8 mouse cellular contexts compared by ENCODE assay signal in the genomic region with DNA sequence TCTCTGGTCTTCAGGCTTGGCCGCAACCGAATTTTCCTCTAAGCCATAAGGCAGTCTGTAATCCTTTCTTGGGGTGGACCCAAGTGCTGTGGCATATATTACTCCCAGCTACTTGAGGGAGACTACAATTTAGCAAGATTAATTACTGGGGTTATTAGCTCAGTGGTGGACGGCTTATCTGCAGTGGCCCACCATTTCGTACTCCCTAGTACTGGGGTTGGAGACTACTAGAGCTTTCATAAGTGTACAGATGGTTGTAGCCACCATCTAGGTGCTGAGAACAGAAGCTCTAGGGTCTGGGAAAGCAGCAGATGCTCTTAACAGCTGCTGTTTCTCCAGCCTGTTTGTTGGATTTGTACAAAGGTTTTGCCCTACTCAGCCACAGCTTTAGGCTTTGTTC. TPM values are rescaled to one million over a fixed set of nuclear protein-coding genes. Genes with fewer than 3 reads are reported as not detected.
A peak's percentile ranks its signal among the peaks of the same experiment; 100 is the strongest.
DNase-seq lines count a peak whose midpoint lies in the region; ATAC-seq lines count a peak whose summit lies in the region.

No protein-coding gene starts in this region.

- ATAC-seq in embryonic facial prominence, embryonic 13.5 days (ENCODE audit: insufficient number of reproducible peaks, insufficient read depth, low FRiP score, low TSS enrichment, low read depth): no peak
- no peak for ATAC-seq in limb, embryonic 12.5 days (ENCODE audit: insufficient number of reproducible peaks, insufficient read depth, low FRiP score, low TSS enrichment, low read depth)

- no peaks in the 10 kb centered on the region for H3K27me3 ChIP-seq in embryonic facial prominence, embryonic 13.5 days
- H3K27me3 ChIP-seq in limb, embryonic 12.5 days: no peaks in the 10 kb centered on the region

- DNase-seq in left cerebral cortex, postnatal 4 days: peak; percentile 12
- DNase-seq in left cerebral cortex, postnatal 14 days (ENCODE audit: low spot score in 2 of 2): no peak
- DNase-seq in retina, postnatal 1 day: peak; percentile 81
- no peak for DNase-seq in right cerebral cortex, postnatal 10 days (ENCODE audit: low spot score in 2 of 2)
- no peak for DNase-seq in kidney, adult 11 months
- no peak for DNase-seq in kidney, postnatal 14 days

- H3K9ac ChIP-seq in embryonic facial prominence, embryonic 13.5 days: peak overlapping the region; percentile 91
- H3K9ac ChIP-seq in limb, embryonic 12.5 days (replicated peaks): peak overlapping the region; percentile 87

- H3K27ac ChIP-seq in embryonic facial prominence, embryonic 13.5 days: no peak overlapping the region
- peak overlapping the region; percentile 41; the same call in 1 of the 2 replicates for H3K27ac ChIP-seq in limb, embryonic 12.5 days

- peak overlapping the region; percentile 75 for H3K4me2 ChIP-seq in embryonic facial prominence, embryonic 13.5 days
- peak overlapping the region; percentile 86 for H3K4me2 ChIP-seq in limb, embryonic 12.5 days

- WGBS in embryonic facial prominence, embryonic 13.5 days: 27% methylated on average over 4 of the region's 4 CpGs
- WGBS in limb, embryonic 12.5 days: 20% methylated on average over 4 of the region's 4 CpGs

- peaks cover 34% of the 10 kb centered on the region for H3K36me3 ChIP-seq in embryonic facial prominence, embryonic 13.5 days
- H3K36me3 ChIP-seq in limb, embryonic 12.5 days: peaks cover 40% of the 10 kb centered on the region

- H3K4me3 ChIP-seq in embryonic facial prominence, embryonic 13.5 days: peak overlapping the region; percentile 89
- H3K4me3 ChIP-seq in limb, embryonic 12.5 days (replicated peaks): peak overlapping the region; percentile 81

- H3K4me1 ChIP-seq in embryonic facial prominence, embryonic 13.5 days: peaks cover 21% of the 10 kb centered on the region
- H3K4me1 ChIP-seq in limb, embryonic 12.5 days (replicated peaks): peaks cover 18% of the 10 kb centered on the region

- H3K9me3 ChIP-seq in embryonic facial prominence, embryonic 13.5 days: no peaks in the 10 kb centered on the region
- no peaks in the 10 kb centered on the region for H3K9me3 ChIP-seq in limb, embryonic 12.5 days

- intact Hi-C loops in left cerebral cortex, postnatal 4 days (cut with DNase I): no loop called here
- intact Hi-C loops in left cerebral cortex, postnatal 14 days (cut with DNase I): loop anchor here (10.0 kb wide), 1 partner anchor 64 kb away; the partner anchor contains the start of genes Ciao2a and Snx1

RNA-seq across cellular contexts. Expression of gene Ppib, which starts 1.0 kb away (rescaled TPM):
- 100 to 1,000 TPM; 233 to 249 TPM for total RNA-seq in left cerebral cortex, postnatal 4 days (2021)
- 100 to 1,000 TPM; 231 to 238 TPM for total RNA-seq in left cerebral cortex, postnatal 14 days (2021)
- 568 and 589 TPM in 2 replicates for polyA plus RNA-seq in embryonic facial prominence, embryonic 13.5 days (2015; fragmentation: Nextera tagmentation; extraction: Ambion mirVana)
- polyA plus RNA-seq in limb, embryonic 12.5 days (2016; fragmentation: Nextera tagmentation; extraction: Ambion mirVana): 527 and 542 TPM in 2 replicates

RNA-seq across cellular contexts. Expression of gene Snx22, which starts 8.5 kb away (rescaled TPM):
- total RNA-seq in left cerebral cortex, postnatal 4 days (2021): 1 to 10 TPM; 5.9 to 7.3 TPM
- total RNA-seq in left cerebral cortex, postnatal 14 days (2021): 1 to 10 TPM; 3.3 to 4.4 TPM
- polyA plus RNA-seq in embryonic facial prominence, embryonic 13.5 days (2015; fragmentation: Nextera tagmentation; extraction: Ambion mirVana): 5.3 and 5.6 TPM in 2 replicates
- 4.6 and 4.9 TPM in 2 replicates for polyA plus RNA-seq in limb, embryonic 12.5 days (2016; fragmentation: Nextera tagmentation; extraction: Ambion mirVana)

Comparison
In these comparisons a context has a peak if more than half of its experiments do, and no peak if none do; other contexts are left out.
1. DNase-seq: peak in left cerebral cortex, postnatal 4 days (single experiment) and retina, postnatal 1 day (single experiment); none in left cerebral cortex, postnatal 14 days (0 of 2), right cerebral cortex, postnatal 10 days (0 of 2), kidney, adult 11 months (single experiment) and kidney, postnatal 14 days (single experiment).